Mouse (Mus musculus): Measurements from ENCODE around the gene Kif3a.

Kif3a gene

DNA sequence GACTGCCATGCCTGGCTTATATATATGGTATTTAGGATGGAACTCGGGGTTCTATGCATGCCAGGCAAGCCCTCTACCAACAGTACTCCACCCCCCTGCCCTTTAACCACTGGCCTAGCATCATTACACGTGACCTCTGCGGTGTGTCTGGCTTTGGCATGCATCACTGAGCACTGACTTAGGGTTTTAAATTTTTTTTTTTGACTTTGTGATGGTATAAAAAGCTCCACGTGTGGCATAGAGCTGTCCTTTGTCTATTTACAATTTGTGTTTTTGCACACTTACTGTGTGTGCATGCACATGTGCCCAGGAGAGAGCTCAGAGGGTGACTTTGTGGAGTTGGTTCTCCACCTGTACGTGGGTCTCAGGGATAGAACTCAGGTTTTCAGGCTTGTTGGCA, 76.8 kb downstream of the Kif3a start:
- CTCF ChIA-PET, result no interaction called here

GRCm38 (mm10) chr11:53651441-53651840, 84.3 kb downstream of the Kif3a start:
- CTCF ChIA-PET, result no interaction called here

Data from spleen, embryonic (tissue).